Mouse (Mus musculus) lung, embryonic 14.5 days (tissue): ENCODE data around the gene Lhfp. TPM values are rescaled to one million over a fixed set of nuclear protein-coding genes. Genes with fewer than 3 reads are reported as not detected.
A peak's percentile ranks its signal among the peaks of the same experiment; 100 is the strongest.

ENCODE experiments used
- ATAC-seq: fragments of 200-750 bp; cut with Nextera tagmentation; 2 replicates; pipeline ENCODE4 v1.8.0; 2017; ENCODE audit warnings: mild to moderate bottlenecking, moderate TSS enrichment, moderate library complexity; ENCODE audit not compliant: insufficient read depth
- DNase-seq: peaks from one replicate; pipeline ENCODE4 v3.0.0-alpha.2; 2015
- H3K27ac ChIP-seq: fragments of 300-500 bp; sonication (generic); 2 replicates; pipeline ENCODE4 v1.5.1; 2014; ENCODE audit warnings: low read depth, mild to moderate bottlenecking, moderate library complexity
- H3K27me3 ChIP-seq: fragments of 300-500 bp; sonication (generic); 2 replicates; pipeline ENCODE4 v1.6.1; 2014; ENCODE audit warnings: low read length, control low read depth; ENCODE audit not compliant: insufficient read depth
- H3K36me3 ChIP-seq: fragments of 300-500 bp; sonication (generic); 2 replicates; pipeline ENCODE4 v1.6.1; 2014; ENCODE audit warnings: control low read depth; ENCODE audit not compliant: insufficient read depth
- H3K4me1 ChIP-seq: fragments of 300-500 bp; sonication (generic); 2 replicates; pipeline ENCODE4 v1.6.1; 2014; ENCODE audit warnings: antibody characterized with exemption, control low read depth; ENCODE audit not compliant: insufficient read depth
- H3K4me2 ChIP-seq: fragments of 300-500 bp; sonication (generic); 2 replicates; pipeline ENCODE4 v1.6.1; 2014; ENCODE audit warnings: mild to moderate bottlenecking
- H3K4me3 ChIP-seq: fragments of 300-500 bp; sonication (generic); 2 replicates; pipeline ENCODE4 v1.5.1; 2014; ENCODE audit warnings: low read depth, low read length
- H3K9ac ChIP-seq: fragments of 300-500 bp; sonication (generic); 2 replicates; pipeline ENCODE4 v1.6.1; 2014
- H3K9me3 ChIP-seq: fragments of 300-500 bp; sonication (generic); 2 replicates; pipeline ENCODE4 v1.6.1; 2016; ENCODE audit warnings: low read depth, low read length, control low read depth
- CTCF ChIP-seq: IDR thresholded peaks from 2 replicates; pipeline ENCODE4 v1.5.1; 2016; ENCODE audit warnings: antibody characterized with exemption, low read depth
- WGBS: fragments of 180-500 bp; shearing (Covaris S2); extraction: QIAGEN DNeasy Blood & Tissue Kit; methylation state at CpG from one replicate; pipeline ENCODE4 v1.1.7; 2014; 5-methylcytosine and 5-hydroxymethylcytosine counted together
- polyA plus RNA-seq: library from polyadenylated mRNA; unstranded; fragments of >200 nt; fragmentation: Nextera tagmentation; extraction: Ambion mirVana; gene quantifications from 2 replicates; pipeline ENCODE4 v1.2.1, GENCODE M21; 2014

The Lhfp gene
- polyA plus RNA-seq, 1 experiment from 2014 or later, result 63.8 TPM

DNA sequence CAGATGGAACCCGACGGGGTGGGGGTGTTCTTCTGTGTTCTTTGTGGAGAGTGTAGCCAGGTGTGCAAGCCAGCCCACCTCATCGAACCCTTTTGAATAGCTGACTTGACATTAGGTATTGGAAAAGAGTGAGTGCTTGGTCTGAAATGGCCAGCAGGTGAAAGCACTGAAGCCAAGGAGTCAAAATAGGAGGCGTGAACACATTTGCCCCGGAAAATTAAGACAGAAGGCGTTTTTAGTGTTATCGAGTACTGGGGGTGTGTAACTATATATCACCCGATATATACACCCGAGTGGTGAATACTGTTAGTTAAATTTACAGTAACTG lies 876 bp downstream of the Lhfp start:
- H3K36me3 ChIP-seq, result no peaks in the 10 kb centered on the region
- peak overlapping the region; percentile 58; the same call in 1 of the 2 replicates for H3K9ac ChIP-seq
- no peak; the same call in 1 of the 2 replicates for TF ChIP-seq CTCF
- H3K4me2 ChIP-seq, result peak overlapping the region; percentile 79
- 18% methylated on average over 9 of the region's 9 CpGs for WGBS
- no peak for ATAC-seq
- H3K27me3 ChIP-seq, result 0 out of 2 replicates have a peak, but pooled peaks cover 8% of the 10 kb centered on the region
- peak overlapping the region; percentile 51 for H3K4me3 ChIP-seq
- no peak for DNase-seq
- peak overlapping the region; percentile 26; the same call in 1 of the 2 replicates for H3K27ac ChIP-seq
- peaks cover 22% of the 10 kb centered on the region for H3K4me1 ChIP-seq
- H3K9me3 ChIP-seq, result no peaks in the 10 kb centered on the region

DNA sequence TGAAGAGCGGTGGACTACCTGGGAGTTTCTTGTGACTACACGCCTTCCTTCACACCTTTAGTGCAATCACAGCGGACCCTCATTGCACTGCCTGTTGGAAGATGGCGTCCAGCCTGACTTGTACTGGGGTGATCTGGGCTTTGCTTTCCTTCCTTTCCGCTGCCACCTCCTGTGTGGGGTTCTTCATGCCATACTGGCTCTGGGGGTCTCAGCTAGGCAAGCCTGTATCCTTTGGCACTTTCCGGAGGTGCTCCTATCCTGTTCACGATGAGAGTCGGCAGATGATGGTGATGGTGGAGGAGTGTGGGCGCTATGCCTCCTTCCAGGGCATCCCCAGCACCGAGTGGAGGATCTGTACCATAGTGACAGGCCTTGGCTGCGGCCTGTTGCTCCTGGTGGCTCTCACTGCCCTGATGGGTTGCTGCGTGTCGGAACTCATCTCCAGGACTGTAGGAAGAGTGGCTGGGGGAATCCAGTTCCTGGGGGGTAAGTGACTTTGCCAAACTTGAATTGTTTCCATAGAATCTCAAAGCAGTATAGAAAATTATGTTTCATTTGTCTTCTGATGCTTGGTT lies 2.0 kb downstream of the Lhfp start:
- H3K9ac ChIP-seq, result 0 out of 2 replicates have a peak overlapping the region, but pooled peaks have one; percentile 11

DNA sequence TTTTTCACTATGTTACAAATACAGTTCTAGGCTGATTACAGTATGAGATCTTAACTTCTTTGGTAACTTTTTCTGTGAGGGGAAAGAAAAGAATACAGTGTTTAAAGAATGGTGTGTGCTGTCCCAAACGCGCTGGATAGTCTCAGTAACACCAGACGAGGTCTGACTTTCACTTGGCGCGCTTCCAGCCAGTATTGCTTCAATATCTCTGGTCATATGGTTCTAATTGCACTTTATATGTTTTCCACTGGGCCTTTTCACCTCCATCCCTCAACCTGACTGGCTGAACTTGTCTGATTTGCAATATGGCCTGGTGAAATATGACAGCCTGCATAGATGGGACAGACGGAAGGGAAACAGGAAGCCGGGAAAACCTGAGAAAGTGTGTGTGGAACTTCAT lies 2.9 kb downstream of the Lhfp start:
- Histone ChIP-seq H3K9me3 (no peaks in the 10 kb centered on the region), H3K4me2 (peak overlapping the region; percentile 79), H3K4me1 (peaks cover 22% of the 10 kb centered on the region), H3K27me3 (0 out of 2 replicates have a peak, but pooled peaks cover 8% of the 10 kb centered on the region), H3K4me3 (peak overlapping the region; percentile 29), H3K27ac (peak overlapping the region; percentile 90), H3K36me3 (no peaks in the 10 kb centered on the region), H3K9ac (peak overlapping the region; percentile 23; the same call in 1 of the 2 replicates)
- peak; percentile 51 for ATAC-seq
- 34% methylated on average over 7 of the region's 7 CpGs for WGBS
- TF ChIP-seq CTCF, result no peak
- DNase-seq, result peak; percentile 96

More for the DNA sequence above, 2.0 kb downstream of the Lhfp start:
- no peaks in the 10 kb centered on the region for H3K9me3 ChIP-seq
- no peaks in the 10 kb centered on the region for H3K36me3 ChIP-seq
- 82% methylated on average over 13 of the region's 13 CpGs for WGBS
- ATAC-seq, result no peak
- H3K27me3 ChIP-seq, result 0 out of 2 replicates have a peak, but pooled peaks cover 8% of the 10 kb centered on the region
- peaks cover 22% of the 10 kb centered on the region for H3K4me1 ChIP-seq
- H3K4me3 ChIP-seq, result peak overlapping the region; percentile 51; the same call in 1 of the 2 replicates
- no peak for TF ChIP-seq CTCF
- peak overlapping the region; percentile 56; the same call in 1 of the 2 replicates for H3K27ac ChIP-seq
- H3K4me2 ChIP-seq, result peak overlapping the region; percentile 79
- no peak for DNase-seq

DNA sequence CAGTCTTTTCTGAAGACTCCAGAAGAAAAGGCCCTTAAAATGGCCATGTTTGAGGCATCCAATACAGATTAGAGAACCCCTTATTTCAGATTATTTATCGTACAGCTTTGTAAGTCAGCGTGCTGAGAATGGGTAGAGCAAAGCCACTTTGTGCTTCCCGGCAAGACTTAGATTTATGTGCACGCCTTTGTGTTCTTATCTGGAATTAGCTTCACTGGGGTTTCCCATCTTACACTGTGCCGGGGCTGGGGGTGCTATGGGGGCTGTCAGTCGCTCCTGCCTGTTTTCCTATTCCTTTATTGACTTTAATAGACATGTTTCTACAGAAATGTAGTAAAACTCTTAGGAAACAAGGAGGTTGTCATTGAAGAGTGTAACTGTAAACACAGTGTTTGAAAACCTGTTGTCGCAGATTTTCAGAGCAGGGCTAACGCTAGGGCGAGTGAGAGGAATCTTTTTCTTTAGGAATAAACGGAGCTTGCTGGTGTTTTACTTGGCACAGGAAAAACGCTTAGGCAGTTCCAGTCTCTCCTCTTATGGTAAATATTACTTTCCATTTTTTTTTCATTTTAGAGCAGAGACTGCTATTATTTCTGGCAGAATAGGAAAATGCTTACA lies 3.5 kb downstream of the Lhfp start:
- H3K9me3 ChIP-seq, result no peaks in the 10 kb centered on the region
- H3K36me3 ChIP-seq, result no peaks in the 10 kb centered on the region
- no peak for ATAC-seq
- H3K9ac ChIP-seq, result peak overlapping the region; percentile 23; the same call in 1 of the 2 replicates
- no peak for TF ChIP-seq CTCF
- 19% methylated on average over 11 of the region's 11 CpGs for WGBS
- H3K4me1 ChIP-seq, result peaks cover 22% of the 10 kb centered on the region
- DNase-seq, result peak; percentile 50
- H3K4me3 ChIP-seq, result peak overlapping the region; percentile 29
- peak overlapping the region; percentile 90 for H3K27ac ChIP-seq
- peak overlapping the region; percentile 79 for H3K4me2 ChIP-seq
- H3K27me3 ChIP-seq, result 0 out of 2 replicates have a peak, but pooled peaks cover 8% of the 10 kb centered on the region

DNA sequence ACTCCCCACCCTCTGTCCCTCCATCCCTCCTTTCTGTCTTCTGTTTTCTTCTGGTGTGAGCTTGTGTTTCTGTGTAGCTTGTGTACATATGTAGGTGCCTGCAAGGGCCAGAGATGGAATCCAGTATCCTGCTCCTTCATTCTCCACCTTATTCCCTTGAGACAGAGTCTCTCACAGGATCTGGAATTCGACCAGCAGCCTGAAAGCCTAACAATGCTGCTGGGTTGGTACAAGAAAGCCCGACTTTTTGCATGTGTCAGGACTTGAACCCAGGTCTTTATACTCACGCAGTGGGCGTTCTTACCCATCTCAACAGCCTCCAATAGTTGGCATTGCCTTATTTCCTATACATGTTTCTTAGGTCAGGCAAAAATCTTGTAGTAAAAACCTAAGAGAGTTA lies 4.4 kb downstream of the Lhfp start:
- 89% methylated on average over 4 of the region's 4 CpGs for WGBS
- peak overlapping the region; percentile 29; the same call in 1 of the 2 replicates for H3K4me2 ChIP-seq
- H3K36me3 ChIP-seq, result no peaks in the 10 kb centered on the region
- H3K9me3 ChIP-seq, result no peaks in the 10 kb centered on the region
- ATAC-seq (no peak), DNase-seq (no peak)
- H3K27ac ChIP-seq, result no peak overlapping the region
- H3K4me1 ChIP-seq, result peaks cover 19% of the 10 kb centered on the region
- 0 out of 2 replicates have a peak, but pooled peaks cover under 1% of the 10 kb centered on the region for H3K27me3 ChIP-seq
- TF ChIP-seq CTCF, result no peak
- no peak overlapping the region for H3K4me3 ChIP-seq
- no peak overlapping the region for H3K9ac ChIP-seq

DNA sequence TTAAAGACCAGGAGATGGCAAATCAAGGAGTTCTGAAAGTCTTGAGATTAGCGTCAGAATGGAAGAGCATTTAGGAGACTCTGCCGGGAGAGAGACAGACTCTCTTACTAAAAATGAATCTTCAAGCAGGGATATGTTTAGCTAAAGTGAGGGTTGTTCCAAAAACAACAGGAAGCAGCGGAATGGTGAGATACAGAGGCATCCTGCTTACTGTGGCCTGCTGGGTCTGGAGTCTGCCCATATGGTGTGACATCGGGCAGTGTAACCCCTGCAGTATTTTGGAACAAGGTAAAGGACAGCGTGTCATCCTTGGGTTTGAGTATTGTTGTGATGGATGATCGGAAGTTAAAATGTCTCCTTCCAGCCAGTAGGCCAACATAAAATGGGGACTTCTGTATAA lies 5.0 kb downstream of the Lhfp start:
- H3K4me1 ChIP-seq, result peaks cover 19% of the 10 kb centered on the region
- ATAC-seq, result no peak
- DNase-seq, result peak; percentile 62
- H3K9ac ChIP-seq, result no peak overlapping the region
- H3K9me3 ChIP-seq, result no peaks in the 10 kb centered on the region
- H3K27ac ChIP-seq, result no peak overlapping the region
- H3K36me3 ChIP-seq, result no peaks in the 10 kb centered on the region
- peak overlapping the region; percentile 29; the same call in 1 of the 2 replicates for H3K4me2 ChIP-seq
- 41% methylated on average over 6 of the region's 6 CpGs for WGBS
- no peaks in the 10 kb centered on the region for H3K27me3 ChIP-seq
- no peak for TF ChIP-seq CTCF
- H3K4me3 ChIP-seq, result no peak overlapping the region

DNA sequence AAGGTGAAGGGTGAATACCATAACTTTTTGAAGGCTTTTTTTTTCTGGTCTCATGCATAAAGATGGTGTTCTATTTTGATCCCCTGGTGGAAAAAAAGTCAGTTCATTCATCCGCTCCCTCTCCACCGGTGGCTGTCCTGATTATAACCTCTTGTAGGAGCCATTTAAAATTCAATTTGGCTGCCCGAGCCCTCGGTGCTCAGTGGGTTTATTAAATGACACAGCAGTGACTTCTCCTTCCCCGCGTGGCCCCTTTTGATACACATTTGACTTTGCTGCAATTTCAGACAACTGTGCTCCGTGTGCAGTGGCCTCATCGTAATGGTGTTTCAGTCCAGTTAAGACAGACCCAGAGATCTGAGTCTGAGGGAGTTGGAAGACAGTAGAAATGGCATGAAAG lies 11.1 kb downstream of the Lhfp start:
- H3K9ac ChIP-seq, result no peak overlapping the region
- no peak overlapping the region for H3K4me3 ChIP-seq
- H3K9me3 ChIP-seq, result no peaks in the 10 kb centered on the region
- ATAC-seq, result no peak
- 54% methylated on average over 8 of the region's 8 CpGs for WGBS
- no peak for DNase-seq
- H3K36me3 ChIP-seq, result no peaks in the 10 kb centered on the region
- H3K4me2 ChIP-seq, result no peak overlapping the region
- H3K4me1 ChIP-seq, result peaks cover 7% of the 10 kb centered on the region; the same call in 1 of the 2 replicates
- H3K27me3 ChIP-seq, result no peaks in the 10 kb centered on the region
- no peak for TF ChIP-seq CTCF
- H3K27ac ChIP-seq, result no peak overlapping the region
